Mouse (Mus musculus) urinary bladder, postnatal 36 days (tissue): ENCODE results near the gene Stkld1.

ENCODE experiments used
- DNase-seq, 2 experiments: peaks; one replicate each; pipeline ENCODE4 v3.0.0; 2022; ENCODE audit warnings: low spot score in 2 of 2, mixed read lengths in 1 of 2

The Stkld1 gene

GRCm38 (mm10) chr2:26915927-26916728, 17.7 kb upstream of the Stkld1 start, which contains the start of the genes Surf2 and Surf1:
Gene Surf2 (plus strand): TSS chr2:26916367.
Gene Surf1 (minus strand): TSS chr2:26916530.
- peak; percentile 75 to 82 for DNase-seq

DNA sequence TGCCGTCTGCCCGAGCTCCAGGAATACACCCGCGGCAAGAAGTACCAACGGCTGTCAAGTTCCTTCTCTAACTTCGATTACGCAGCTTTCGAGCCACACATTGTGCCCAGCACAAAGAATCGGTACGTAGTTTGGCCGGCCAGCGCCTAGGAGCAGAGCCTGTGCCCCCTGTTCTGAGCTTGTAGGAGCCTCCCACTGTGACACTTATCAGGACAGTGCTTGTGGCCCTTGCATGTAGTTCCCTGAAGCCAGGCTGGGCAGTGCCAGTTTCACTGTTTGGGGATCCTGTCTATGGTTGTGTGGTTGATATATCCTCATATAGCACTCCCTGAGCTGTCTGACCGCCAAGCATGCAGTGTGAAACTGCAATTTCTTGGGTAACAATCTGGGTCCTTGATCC, 17.1 kb upstream of the Stkld1 start:
- no peak for DNase-seq

DNA sequence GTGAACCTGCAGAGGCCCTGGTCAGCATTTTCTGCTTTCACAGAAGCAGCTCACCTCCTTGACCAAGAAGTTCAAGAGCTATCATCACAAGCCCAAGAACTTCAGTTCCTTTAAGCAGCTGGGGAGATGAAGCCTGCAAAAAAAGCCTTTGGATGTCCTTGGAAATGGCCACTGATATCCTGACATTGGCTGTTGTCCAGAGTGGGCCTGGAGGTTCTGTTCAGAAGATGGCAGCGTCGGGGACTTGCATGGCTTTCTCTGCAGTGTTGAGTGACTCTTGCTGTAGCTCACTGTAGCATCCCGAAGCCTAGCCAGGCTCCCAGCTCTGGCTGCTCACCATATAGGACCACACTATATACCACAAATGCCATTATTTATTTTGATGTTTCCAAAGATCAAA, 14.2 kb upstream of the Stkld1 start:
- no peak for DNase-seq

- DNase-seq: no peak
These were observed 13.5 kb upstream of the Stkld1 start for GRCm38 (mm10) chr2:26920190-26920855.

DNA sequence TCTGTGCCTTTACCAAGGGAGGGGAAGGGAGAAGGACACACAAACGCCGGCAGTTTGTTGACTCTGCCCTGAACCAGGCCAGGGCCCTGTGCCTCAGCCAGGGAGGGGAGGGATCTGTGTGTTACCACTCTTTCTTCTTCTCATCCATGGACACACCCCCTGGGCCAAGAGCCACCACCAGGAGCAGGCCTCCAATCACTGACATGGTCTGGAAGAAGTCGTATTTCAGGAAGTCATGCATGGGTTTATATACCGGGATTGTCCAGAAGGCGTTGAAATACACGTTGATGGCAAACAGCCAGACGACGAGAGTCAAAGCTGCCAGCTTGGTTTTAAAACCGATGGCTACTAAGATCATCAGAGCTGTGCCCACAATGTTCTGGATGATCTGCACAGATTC, 12.1 kb upstream of the Stkld1 start:
- DNase-seq: no peak

DNA sequence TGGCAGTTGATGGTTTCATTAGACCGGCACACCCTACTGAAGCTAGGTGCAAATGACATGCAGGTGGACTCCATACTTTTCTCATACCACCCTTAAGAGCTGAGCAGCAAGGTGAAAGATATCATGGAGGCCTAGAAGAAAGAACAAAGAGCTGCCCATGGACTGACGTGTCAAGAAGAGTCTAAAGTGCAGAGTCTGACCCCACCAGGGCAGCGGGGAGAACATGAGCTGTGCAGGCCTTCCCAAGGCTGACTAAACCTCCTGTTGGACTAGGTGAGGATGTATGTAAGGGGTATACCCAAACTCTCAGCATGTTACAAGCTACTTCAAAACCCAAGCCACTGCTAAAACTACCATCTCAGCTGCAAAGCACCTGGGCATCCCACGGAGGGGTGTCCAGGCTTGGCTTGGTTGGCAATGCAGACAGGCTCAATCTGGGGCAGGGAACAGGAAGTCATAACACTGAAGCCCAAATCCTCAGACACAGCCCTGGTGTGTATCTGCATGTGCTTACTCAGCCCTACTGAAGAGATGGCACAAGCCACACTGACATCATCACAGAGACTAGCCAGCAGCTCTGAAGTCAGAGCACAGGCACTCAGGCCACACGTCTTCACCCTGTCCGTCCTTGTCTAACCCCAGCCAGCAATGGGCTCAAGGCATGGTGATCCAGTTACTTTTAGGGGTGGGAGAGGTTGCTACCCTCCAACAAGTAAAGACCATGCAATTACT, 5.9 kb upstream of the Stkld1 start:
- DNase-seq: no peak

- peak in 1 of 2 experiments; percentile 63 for DNase-seq
These were observed 3.5 kb upstream of the Stkld1 start for GRCm38 (mm10) chr2:26930390-26930789.

DNA sequence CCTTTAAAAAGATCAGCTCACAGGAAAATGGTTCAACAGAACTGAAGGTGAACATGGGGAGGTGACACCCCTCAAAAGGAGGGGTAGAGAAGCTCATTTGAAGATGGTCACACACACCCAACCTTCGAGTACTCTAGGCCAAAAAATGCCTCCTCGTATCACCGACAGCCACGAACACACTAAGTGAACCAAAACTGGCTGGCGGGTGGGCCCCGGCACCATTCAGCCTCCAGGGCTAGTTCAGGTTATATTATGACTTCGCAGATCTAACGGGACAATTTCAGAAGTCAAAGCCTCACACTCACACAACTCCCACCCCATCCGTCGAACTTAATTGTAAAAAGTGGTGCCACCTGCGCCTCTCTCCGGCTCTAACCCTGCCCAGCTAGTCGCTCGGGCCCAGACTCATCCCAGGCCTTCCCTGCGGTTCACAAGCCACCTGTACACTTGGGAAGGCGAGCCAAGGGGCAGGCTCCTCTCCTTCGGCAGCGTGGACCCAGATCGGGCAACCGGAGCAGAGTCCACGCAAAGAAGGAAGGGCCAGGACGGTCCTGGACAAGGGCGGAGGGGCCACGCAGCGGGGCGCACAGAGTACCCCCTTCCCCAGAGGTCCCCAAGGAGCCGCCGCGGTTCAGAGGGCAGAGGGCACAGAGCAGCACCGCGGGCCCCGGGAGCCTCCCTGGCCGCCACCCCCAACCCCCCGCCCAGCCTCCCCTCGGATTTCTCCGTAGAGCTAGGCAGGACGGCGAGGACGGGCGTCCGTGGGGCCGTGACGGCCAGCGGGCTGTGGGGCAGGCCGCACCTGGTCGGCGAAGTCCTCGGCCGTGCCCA, 1.2 kb upstream of the Stkld1 start:
- DNase-seq: peak in 1 of 2 experiments; percentile 37

GRCm38 (mm10) chr2:26935286-26935685, 1.4 kb downstream of the Stkld1 start:
- DNase-seq: no peak

GRCm38 (mm10) chr2:26936425-26936824, 2.6 kb downstream of the Stkld1 start:
- DNase-seq: no peak

GRCm38 (mm10) chr2:26941539-26941938, 7.7 kb downstream of the Stkld1 start:
- DNase-seq: peak in 1 of 2 experiments; percentile 23

- DNase-seq: no peak
These were observed 9.4 kb downstream of the Stkld1 start for GRCm38 (mm10) chr2:26943253-26943652.

GRCm38 (mm10) chr2:26950411-26950810, 16.6 kb downstream of the Stkld1 start:
- no peak for DNase-seq

GRCm38 (mm10) chr2:26951346-26951905, 17.6 kb downstream of the Stkld1 start:
- no peak for DNase-seq

DNA sequence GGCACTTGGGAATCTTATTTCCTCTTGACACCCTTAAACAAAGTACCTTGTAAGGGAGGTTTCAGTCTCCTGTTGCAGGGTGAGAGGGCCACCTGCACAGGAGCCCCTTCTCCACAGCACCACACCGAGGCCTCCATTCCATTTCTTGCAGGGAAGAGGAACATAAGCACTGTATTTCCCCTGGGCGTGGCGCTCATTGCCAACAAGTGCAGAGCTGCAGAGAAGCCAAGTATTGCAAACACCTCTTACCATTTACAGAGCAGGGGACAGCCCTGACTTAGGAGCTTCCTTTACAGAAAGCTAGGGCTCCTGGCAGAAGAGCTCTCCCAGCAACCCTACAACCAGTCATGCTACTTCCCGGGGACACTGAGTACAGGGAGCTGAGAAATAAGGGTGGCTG, 18.3 kb downstream of the Stkld1 start:
- no peak for DNase-seq

DNA sequence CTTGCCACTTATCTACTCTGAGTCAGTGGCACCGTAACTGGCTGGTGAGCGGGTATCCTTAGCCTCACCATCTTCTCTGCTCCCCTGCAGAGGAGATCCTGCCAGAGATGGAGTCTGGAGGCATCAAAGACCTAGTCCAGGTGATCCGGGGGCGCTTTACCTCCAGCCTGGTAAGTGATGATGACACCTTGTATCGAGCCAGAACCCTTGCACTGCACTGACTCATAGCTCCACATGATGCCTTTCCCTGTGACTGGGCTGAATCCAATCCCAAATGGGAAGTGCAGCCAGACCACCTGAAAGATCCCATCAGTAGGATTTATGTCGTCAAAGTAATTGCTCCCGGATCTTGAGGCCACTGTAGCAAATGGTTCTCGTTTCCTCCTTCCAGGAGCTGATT, 19.0 kb downstream of the Stkld1 start:
- DNase-seq: no peak

GRCm38 (mm10) chr2:26954735-26955395, 21.0 kb downstream of the Stkld1 start:
- no peak for DNase-seq

DNA sequence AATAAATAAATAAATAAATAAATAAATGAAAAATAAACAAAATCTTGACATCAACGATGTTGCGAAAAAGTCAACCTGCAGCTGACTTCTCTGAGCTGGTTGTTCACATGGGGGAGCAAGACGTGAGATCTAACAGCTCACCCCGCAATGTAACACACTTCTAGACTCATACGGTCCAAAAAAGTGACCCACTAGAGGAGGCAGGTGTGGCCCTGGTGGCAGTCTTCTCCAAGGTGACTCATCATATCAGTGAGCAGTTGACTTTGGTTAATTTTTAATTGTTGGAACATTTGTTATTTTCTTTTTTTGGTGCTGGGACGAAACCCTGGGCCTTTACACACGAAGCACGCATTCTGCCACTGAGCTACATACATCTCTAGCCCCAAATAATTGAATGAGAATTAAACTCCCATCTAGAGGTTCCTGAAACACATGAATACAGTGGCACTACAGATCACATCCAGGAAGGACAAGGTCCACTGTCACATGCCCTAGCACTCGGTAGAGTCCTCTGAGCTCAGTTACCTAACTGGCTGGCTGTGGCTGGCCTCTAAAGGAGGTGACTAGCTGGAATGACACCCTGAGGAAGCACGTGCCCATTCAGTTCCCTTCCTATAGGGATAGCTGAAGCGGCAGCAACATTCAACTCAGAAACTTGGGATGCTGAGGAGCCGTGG, 23.1 kb downstream of the Stkld1 start:
- DNase-seq: no peak

- no peak for DNase-seq
These were observed 23.6 kb downstream of the Stkld1 start for GRCm38 (mm10) chr2:26957488-26957859.

DNA sequence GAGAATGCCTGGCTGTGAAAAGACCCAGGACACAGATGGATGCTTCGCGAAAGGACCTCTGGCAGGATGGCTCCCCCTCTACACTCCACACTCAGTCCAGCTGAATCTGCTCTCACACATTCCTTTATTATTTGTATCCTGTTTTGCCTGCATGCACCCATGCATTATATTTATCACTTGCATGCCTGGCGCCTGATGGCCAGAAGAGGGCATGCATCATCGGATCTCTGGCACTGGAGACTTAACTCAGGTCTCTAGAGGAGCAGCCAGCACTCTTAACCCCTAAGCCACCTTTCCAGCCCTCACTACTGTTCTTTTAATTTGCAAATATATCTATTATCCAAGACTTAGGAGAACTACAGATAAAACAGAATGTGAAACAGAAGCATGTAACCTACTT, 26.9 kb downstream of the Stkld1 start:
- DNase-seq: no peak
